Mouse (Mus musculus) brain, embryonic 14.5 days (tissue): ENCODE measurements around the gene Sgo2a.

Experiments
- CTCF ChIP-seq: fragments of 200-500 bp; IDR thresholded peaks from 2 replicates; pipeline ENCODE4 v1.5.1; 2012; ENCODE audit warnings: inconsistent platforms, mild to moderate bottlenecking, moderate library complexity, borderline replicate concordance; ENCODE audit not compliant: insufficient read depth, insufficient read length; ENCODE audit errors: extremely low read depth
- POLR2A ChIP-seq: fragments of 200-500 bp; IDR thresholded peaks from 2 replicates; pipeline ENCODE4 v1.6.1; 2012; ENCODE audit warnings: mild to moderate bottlenecking, inconsistent platforms, borderline replicate concordance; ENCODE audit not compliant: poor library complexity, insufficient read depth, insufficient read length, severe bottlenecking; ENCODE audit errors: extremely low read depth

GRCm38 (mm10) chr1:57954376-57954765, 41.4 kb upstream of the Sgo2a start:
- TF ChIP-seq CTCF (no peak), POLR2A (no peak)
